Mouse (Mus musculus): ENCODE measurements at regions not wholly inside any gene's neighbourhood (a gene's known extent, or its start where the extent isn't known, plus 50 kb on each side); places are given as distances from the start of the nearest gene placed in this dataset.
"Not testable (repeated sequence)": the region's sequence is repeated elsewhere in the genome, so short reads cannot be mapped to it uniquely, and the experiment has no call there.

GRCm38 (mm10) chr13:52114431-52114830, 268.0 kb downstream of the Gadd45g start:
- no peak for DNase-seq (ENCODE audit: low spot score)
- intact Hi-C loops (cut with DNase I), result no loop called here

- intact Hi-C loops (cut with DNase I), result no loop called here
- no peak for DNase-seq (ENCODE audit: low spot score)
Observed at GRCm38 (mm10) chr13:52114962-52115361, 268.5 kb downstream of the Gadd45g start.

GRCm38 (mm10) chr13:52116241-52116640, 269.8 kb downstream of the Gadd45g start:
- intact Hi-C loops (cut with DNase I), result no loop called here

GRCm38 (mm10) chr13:52116756-52117155, 270.3 kb downstream of the Gadd45g start:
- DNase-seq (ENCODE audit: low spot score), result no peak
- intact Hi-C loops (cut with DNase I), result no loop called here

More at GRCm38 (mm10) chr13:52116241-52116640, 269.8 kb downstream of the Gadd45g start:
- no peak for DNase-seq (ENCODE audit: low spot score)

GRCm38 (mm10) chr13:52120795-52121194, 274.3 kb downstream of the Gadd45g start:
- intact Hi-C loops (cut with DNase I), result no loop called here
- no peak for DNase-seq (ENCODE audit: low spot score)

GRCm38 (mm10) chr13:52125037-52125436, 278.6 kb downstream of the Gadd45g start:
- intact Hi-C loops (cut with DNase I), result no loop called here
- no peak for DNase-seq (ENCODE audit: low spot score)

GRCm38 (mm10) chr13:52127751-52128150, 281.3 kb downstream of the Gadd45g start:
- intact Hi-C loops (cut with DNase I), result no loop called here
- no peak for DNase-seq (ENCODE audit: low spot score)

GRCm38 (mm10) chr13:52129466-52129865, 283.0 kb downstream of the Gadd45g start:
- DNase-seq (ENCODE audit: low spot score), result no peak
- intact Hi-C loops (cut with DNase I), result no loop called here

- intact Hi-C loops (cut with DNase I), result no loop called here
- no peak for DNase-seq (ENCODE audit: low spot score)
Observed at GRCm38 (mm10) chr13:52133202-52133601, 286.7 kb downstream of the Gadd45g start.

- intact Hi-C loops (cut with DNase I), result loop anchor here (5.0 kb wide), 1 partner anchor 296 kb away; no protein-coding TSS in a partner anchor
Observed at GRCm38 (mm10) chr13:52138331-52138945, 292.0 kb downstream of the Gadd45g start.

GRCm38 (mm10) chr13:52139140-52139809, 292.8 kb downstream of the Gadd45g start:
- DNase-seq (ENCODE audit: low spot score), result no peak
- intact Hi-C loops (cut with DNase I), result loop anchor here (5.0 kb wide), 1 partner anchor 297 kb away; no protein-coding TSS in a partner anchor

More at GRCm38 (mm10) chr13:52138331-52138945, 292.0 kb downstream of the Gadd45g start:
- DNase-seq (ENCODE audit: low spot score), result no peak

GRCm38 (mm10) chr13:52140221-52140620, 293.7 kb downstream of the Gadd45g start:
- intact Hi-C loops (cut with DNase I), result no loop called here
- DNase-seq (ENCODE audit: low spot score), result no peak

- intact Hi-C loops (cut with DNase I); DNase-seq (ENCODE audit: low spot score): not testable (repeated sequence)
Observed at GRCm38 (mm10) chr13:52144066-52144465, 297.6 kb downstream of the Gadd45g start.

- DNase-seq (ENCODE audit: low spot score), result no peak
Observed at GRCm38 (mm10) chr13:52145926-52146325, 299.4 kb downstream of the Gadd45g start.

GRCm38 (mm10) chr13:52150281-52150680, 303.8 kb downstream of the Gadd45g start:
- DNase-seq (ENCODE audit: low spot score), result no peak
- intact Hi-C loops (cut with DNase I), result no loop called here

More at GRCm38 (mm10) chr13:52145926-52146325, 299.4 kb downstream of the Gadd45g start:
- intact Hi-C loops (cut with DNase I), result no loop called here

- DNase-seq (ENCODE audit: low spot score), result no peak
Observed at GRCm38 (mm10) chr13:52151777-52152176, 305.3 kb downstream of the Gadd45g start.

GRCm38 (mm10) chr13:52152221-52152620, 305.7 kb downstream of the Gadd45g start:
- DNase-seq (ENCODE audit: low spot score), result no peak
- intact Hi-C loops (cut with DNase I), result no loop called here

More at GRCm38 (mm10) chr13:52151777-52152176, 305.3 kb downstream of the Gadd45g start:
- intact Hi-C loops (cut with DNase I), result no loop called here

GRCm38 (mm10) chr13:52153030-52153429, 306.6 kb downstream of the Gadd45g start:
- intact Hi-C loops (cut with DNase I), result no loop called here
- DNase-seq (ENCODE audit: low spot score), result no peak

GRCm38 (mm10) chr13:52153576-52153975, 307.1 kb downstream of the Gadd45g start:
- intact Hi-C loops (cut with DNase I), result no loop called here
- peak; percentile 11 for DNase-seq (ENCODE audit: low spot score)

GRCm38 (mm10) chr13:52154111-52154843, 307.8 kb downstream of the Gadd45g start:
- intact Hi-C loops (cut with DNase I), result no loop called here
- DNase-seq (ENCODE audit: low spot score), result no peak
